Mouse (Mus musculus) MEL (cell line): ENCODE data around the gene Comtd1. TPM values are rescaled to one million over a fixed set of nuclear protein-coding genes. Genes with fewer than 3 reads are reported as not detected.

Source experiments
- DNase-seq: peaks from one replicate; pipeline ENCODE4 v3.0.0; 2011; ENCODE audit warnings: low read depth, low spot score
- H3K27ac ChIP-seq: 2 replicates; pipeline ENCODE4 v1.5.1; 2012; ENCODE audit warnings: low read depth, mild to moderate bottlenecking, control low read depth, low read length, moderate library complexity; ENCODE audit not compliant: control insufficient read depth
- H3K27me3 ChIP-seq, 2 experiments: fragments of 150-350 bp in 1 of 2; sonication (generic) in 1 of 2; 2 replicates each; pipeline ENCODE4 v1.6.1; 2012; ENCODE audit warnings: low read length in 2 of 2, mild to moderate bottlenecking in 2 of 2, improper control_type of control experiment in 1 of 2, moderate library complexity in 1 of 2; ENCODE audit not compliant: insufficient read depth in 2 of 2, control insufficient read depth in 1 of 2
- H3K36me3 ChIP-seq, 2 experiments: 2 replicates each; pipeline ENCODE4 v1.6.1; 2012 to 2014; ENCODE audit warnings: low read length in 2 of 2, improper control_type of control experiment in 1 of 2, inconsistent platforms in 1 of 2, mild to moderate bottlenecking in 1 of 2; ENCODE audit not compliant: insufficient read depth in 2 of 2, control insufficient read depth in 1 of 2
- H3K4me1 ChIP-seq, 2 experiments: fragments of 150-350 bp in 1 of 2; sonication (generic) in 1 of 2; 2 replicates each; pipeline ENCODE4 v1.6.1; 2012; ENCODE audit warnings: low read length in 2 of 2, improper control_type of control experiment in 1 of 2, mild to moderate bottlenecking in 1 of 2; ENCODE audit not compliant: insufficient read depth in 2 of 2, control insufficient read depth in 1 of 2
- H3K4me3 ChIP-seq, 2 experiments: fragments of 150-350 bp in 1 of 2; sonication (generic) in 1 of 2; 2 replicates each; pipeline ENCODE4 v1.5.1; 2012; ENCODE audit warnings: low read depth in 2 of 2, low read length in 2 of 2, mild to moderate bottlenecking in 2 of 2, moderate library complexity in 2 of 2, control low read depth in 1 of 2, improper control_type of control experiment in 1 of 2; ENCODE audit not compliant: control insufficient read depth in 1 of 2, insufficient read depth in 1 of 2
- H3K79me2 ChIP-seq: 2 replicates; pipeline ENCODE4 v1.6.1; 2012; ENCODE audit warnings: mild to moderate bottlenecking, low read length, moderate library complexity; ENCODE audit not compliant: control insufficient read depth, poor library complexity, insufficient read depth
- H3K9ac ChIP-seq: 2 replicates; pipeline ENCODE4 v1.6.1; 2012; ENCODE audit warnings: low read depth, mild to moderate bottlenecking, control low read depth, low read length, moderate library complexity; ENCODE audit not compliant: control insufficient read depth, poor library complexity, severe bottlenecking
- H3K9me3 ChIP-seq: fragments of 150-350 bp; sonication (generic); replicated peaks from 2 replicates; pipeline ENCODE4 v1.6.1; 2012; ENCODE audit warnings: mild to moderate bottlenecking, low read length, improper control_type of control experiment, moderate library complexity; ENCODE audit not compliant: insufficient read depth
- BHLHE40 ChIP-seq: IDR thresholded peaks from 2 replicates; pipeline ENCODE4 v1.6.1; 2012; ENCODE audit warnings: low read depth, mild to moderate bottlenecking, inconsistent platforms, low read length, improper control_type of control experiment, borderline replicate concordance
- CHD1 ChIP-seq: IDR thresholded peaks from 2 replicates; pipeline ENCODE4 v1.6.1; 2012; ENCODE audit warnings: low read depth, mild to moderate bottlenecking, inconsistent platforms, low read length, improper control_type of control experiment
- CHD2 ChIP-seq: IDR thresholded peaks from 2 replicates; pipeline ENCODE4 v1.6.1; 2011; ENCODE audit warnings: low read length, improper control_type of control experiment
- ELF1 ChIP-seq: IDR thresholded peaks from 2 replicates; pipeline ENCODE4 v1.6.1; 2014; ENCODE audit warnings: low read depth, mild to moderate bottlenecking, inconsistent platforms, low read length, improper control_type of control experiment, moderate library complexity
- EP300 ChIP-seq, 2 experiments: IDR thresholded peaks; 2 replicates each; pipeline ENCODE4 v1.6.1; 2011; ENCODE audit warnings: improper control_type of control experiment in 2 of 2, low read length in 2 of 2, low read depth in 1 of 2, mild to moderate bottlenecking in 1 of 2
- ETS1 ChIP-seq: IDR thresholded peaks from 2 replicates; pipeline ENCODE4 v1.6.1; 2012; ENCODE audit warnings: low read depth, mild to moderate bottlenecking, inconsistent platforms, low read length, improper control_type of control experiment, moderate library complexity
- GATA1 ChIP-seq: IDR thresholded peaks from 2 replicates; pipeline ENCODE4 v1.6.1; 2011; ENCODE audit warnings: low read depth, low read length, improper control_type of control experiment
- MXI1 ChIP-seq: IDR thresholded peaks from 2 replicates; pipeline ENCODE4 v1.6.1; 2011; ENCODE audit warnings: mild to moderate bottlenecking, low read depth, low read length, improper control_type of control experiment
- MYB ChIP-seq: IDR thresholded peaks from 2 replicates; pipeline ENCODE4 v1.6.1; 2011; ENCODE audit warnings: mild to moderate bottlenecking, low read depth, low read length, improper control_type of control experiment
- MYC ChIP-seq: IDR thresholded peaks from 2 replicates; pipeline ENCODE4 v1.6.1; 2011; ENCODE audit warnings: low read depth, mild to moderate bottlenecking, low read length, improper control_type of control experiment, moderate library complexity
- POLR2A ChIP-seq, 2 experiments: IDR thresholded peaks; 2 replicates each; pipeline ENCODE4 v1.6.1; 2011 to 2012; ENCODE audit warnings: low read length in 2 of 2, mild to moderate bottlenecking in 2 of 2, control low read depth in 1 of 2, improper control_type of control experiment in 1 of 2, low read depth in 1 of 2, moderate library complexity in 1 of 2; ENCODE audit not compliant: control insufficient read depth in 1 of 2, insufficient read depth in 1 of 2, poor library complexity in 1 of 2
- POLR2AphosphoS5 ChIP-seq: IDR thresholded peaks from 2 replicates; pipeline ENCODE4 v1.6.1; 2012; ENCODE audit warnings: low read depth, borderline replicate concordance, mild to moderate bottlenecking, inconsistent platforms, low read length, moderate library complexity, mixed read lengths
- RCOR1 ChIP-seq: IDR thresholded peaks from 2 replicates; pipeline ENCODE4 v1.6.1; 2012; ENCODE audit warnings: low read depth, mild to moderate bottlenecking, inconsistent platforms, low read length, improper control_type of control experiment
- SIN3A ChIP-seq: IDR thresholded peaks from 2 replicates; pipeline ENCODE4 v1.6.1; 2012; ENCODE audit warnings: low read length, improper control_type of control experiment, inconsistent platforms
- TAL1 ChIP-seq: IDR thresholded peaks from 2 replicates; pipeline ENCODE4 v1.6.1; 2012; ENCODE audit warnings: mild to moderate bottlenecking, inconsistent platforms, low read length, moderate library complexity, mixed read lengths
- USF1 ChIP-seq: IDR thresholded peaks from 2 replicates; pipeline ENCODE4 v1.6.1; 2014; ENCODE audit warnings: low read depth, mild to moderate bottlenecking, inconsistent platforms, low read length, improper control_type of control experiment, moderate library complexity
- USF2 ChIP-seq, 2 experiments: IDR thresholded peaks; 2 replicates each; pipeline ENCODE4 v1.6.1; 2011 to 2012; ENCODE audit warnings: improper control_type of control experiment in 2 of 2, low read length in 2 of 2, borderline replicate concordance in 1 of 2, inconsistent platforms in 1 of 2, low read depth in 1 of 2, mild to moderate bottlenecking in 1 of 2; ENCODE audit not compliant: insufficient read depth in 1 of 2
- ZC3H11A ChIP-seq: IDR thresholded peaks from 2 replicates; pipeline ENCODE4 v1.6.1; 2012; ENCODE audit warnings: low read depth, mild to moderate bottlenecking, inconsistent platforms, low read length, improper control_type of control experiment
- polyA plus RNA-seq, 2 experiments: library from polyadenylated mRNA; stranded (reverse) in 1 of 2; unstranded in 1 of 2; fragments of >175 nt in 1 of 2; fragments of >200 nt in 1 of 2; gene quantifications; 2 replicates each; pipeline versions ENCODE4 v1.2.1 to v1.2.4; 2012; ENCODE audit warnings: low replicate concordance in 2 of 2, low read depth in 1 of 2; ENCODE audit not compliant: insufficient read length in 2 of 2, insufficient read depth in 1 of 2, missing spikeins in 1 of 2
- total RNA-seq: library from RNA; depleted of rRNA; stranded (reverse); fragments of 300-350 nt; gene quantifications from 2 replicates; pipeline ENCODE4 v1.2.3, GENCODE M21; 2012

The Comtd1 gene
- total and polyA plus RNA-seq, 3 experiments, result 35.7 to 36.4 TPM; not detected in 1

DNA sequence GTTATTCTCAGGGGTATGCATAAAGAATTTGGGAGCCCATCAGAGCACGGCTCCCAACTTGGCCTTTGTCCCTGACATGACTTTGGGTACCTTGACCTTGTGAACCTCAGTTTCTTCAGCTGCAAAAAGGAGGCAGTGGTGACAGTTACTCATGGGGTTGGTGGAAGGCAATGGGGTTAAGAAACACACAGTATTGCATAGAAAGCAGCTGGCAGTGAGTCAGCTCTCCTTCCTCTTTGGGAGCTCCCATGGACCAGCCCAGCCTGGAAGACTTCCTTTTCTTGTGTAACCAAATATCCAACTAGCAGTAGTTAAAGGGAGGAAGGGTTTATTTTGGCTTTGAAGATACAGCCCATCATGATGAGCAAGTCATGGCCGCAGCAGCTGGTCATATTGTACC, 41.7 kb upstream of the Comtd1 start:
- Histone ChIP-seq H3K27ac (no peak overlapping the region), H3K9me3 (no peaks in the 10 kb centered on the region), H3K36me3 (no peaks in the 10 kb centered on the region), H3K79me2 (no peaks in the 10 kb centered on the region), H3K4me3 (no peak overlapping the region), H3K9ac (no peak overlapping the region), H3K4me1 (no peaks in the 10 kb centered on the region), H3K27me3 (no peaks in the 10 kb centered on the region)
- TF ChIP-seq CHD2 (no peak), POLR2AphosphoS5 (no peak), ETS1 (no peak), GATA1 (no peak), EP300 (IDR thresholded peaks at IDR 0.05; ENCODE audit: low read depth in 1 of 2, low read length in 2 of 2) (no peak), BHLHE40 (no peak)
- peak; percentile 16 for DNase-seq

DNA sequence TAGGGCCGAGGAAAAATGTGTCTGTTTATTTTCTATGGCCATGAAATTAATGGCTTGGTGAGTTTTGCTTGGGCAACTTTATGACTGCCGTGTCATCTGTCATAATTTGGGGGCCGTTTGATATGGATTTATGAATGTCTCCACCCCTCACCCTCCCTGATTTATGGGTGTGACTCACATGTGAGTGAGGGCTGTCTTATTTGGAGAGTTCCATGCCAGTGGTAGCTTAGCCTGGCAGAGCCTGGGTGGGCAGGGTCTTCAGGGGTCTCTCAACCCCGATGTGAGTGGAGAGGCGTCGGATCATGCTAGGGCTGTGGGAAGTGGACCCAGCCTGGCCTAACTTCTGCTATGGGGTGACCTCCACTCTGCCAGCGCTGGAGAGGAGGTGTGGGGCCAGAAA, 18.0 kb upstream of the Comtd1 start:
- H3K9ac ChIP-seq, result no peak overlapping the region
- TF ChIP-seq MYB, result no peak
- no peak for TF ChIP-seq ZC3H11A
- no peak for TF ChIP-seq USF1
- no peak for TF ChIP-seq CHD1
- no peak for TF ChIP-seq USF2 (IDR thresholded peaks at IDR 0.05; ENCODE audit: borderline replicate concordance in 1 of 2, insufficient read depth in 1 of 2, low read depth in 1 of 2, low read length in 2 of 2)
- TF ChIP-seq SIN3A, result no peak
- TF ChIP-seq POLR2AphosphoS5, result no peak
- TF ChIP-seq CHD2, result no peak
- TF ChIP-seq TAL1, result no peak
- H3K27ac ChIP-seq, result no peak overlapping the region
- no peak for DNase-seq
- H3K9me3 ChIP-seq, result no peaks in the 10 kb centered on the region
- H3K4me3 ChIP-seq, result no peak overlapping the region
- H3K36me3 ChIP-seq, result no peaks in the 10 kb centered on the region
- H3K79me2 ChIP-seq, result no peaks in the 10 kb centered on the region
- no peaks in the 10 kb centered on the region for H3K4me1 ChIP-seq
- H3K27me3 ChIP-seq, result no peaks in the 10 kb centered on the region

DNA sequence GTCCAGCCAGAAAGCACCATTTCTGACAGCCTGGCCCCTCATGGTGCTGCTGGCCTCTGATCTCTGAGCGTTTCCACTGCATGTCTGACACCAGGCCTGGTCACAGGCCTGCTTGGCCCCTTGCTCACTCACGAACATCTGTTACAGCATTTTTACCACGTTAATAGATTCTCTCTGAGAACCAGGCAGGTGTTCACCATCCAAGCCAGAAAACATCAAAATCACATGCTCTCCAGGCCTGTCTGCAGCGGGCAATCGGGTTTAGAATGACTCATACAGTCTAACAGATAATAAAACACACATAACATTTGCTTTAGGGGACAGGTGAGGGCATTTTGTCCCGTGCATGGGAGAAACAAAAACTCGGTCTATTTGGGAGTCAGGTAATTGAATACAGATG, 17.5 kb upstream of the Comtd1 start:
- no peak overlapping the region for H3K4me3 ChIP-seq
- H3K36me3 ChIP-seq, result no peaks in the 10 kb centered on the region
- H3K9me3 ChIP-seq, result no peaks in the 10 kb centered on the region
- DNase-seq, result no peak
- no peak overlapping the region for H3K27ac ChIP-seq
- TF ChIP-seq EP300 (IDR thresholded peaks at IDR 0.05; ENCODE audit: low read depth in 1 of 2, low read length in 2 of 2) (no peak), ELF1 (no peak), POLR2A (IDR thresholded peaks at IDR 0.05; ENCODE audit: control insufficient read depth in 1 of 2, insufficient read depth in 1 of 2, low read depth in 1 of 2, low read length in 2 of 2, poor library complexity in 1 of 2) (no peak), MYC (no peak), ZC3H11A (no peak), BHLHE40 (no peak), RCOR1 (no peak), MXI1 (no peak)
- TF ChIP-seq, all 39 proteins: peak for 0
- no peaks in the 10 kb centered on the region for H3K79me2 ChIP-seq
- H3K4me1 ChIP-seq, result no peaks in the 10 kb centered on the region
- no peaks in the 10 kb centered on the region for H3K27me3 ChIP-seq
- H3K9ac ChIP-seq, result no peak overlapping the region
